Mouse (Mus musculus) stomach, embryonic 16.5 days (tissue): ENCODE results near the gene Skp1a. TPM values are rescaled to one million over a fixed set of nuclear protein-coding genes. Genes with fewer than 3 reads are reported as not detected.

Source experiments
- ATAC-seq: fragments of 200-750 bp; cut with Nextera tagmentation; 2 replicates; pipeline ENCODE4 v1.8.0; 2017; ENCODE audit warnings: moderate number of reproducible peaks, moderate TSS enrichment; ENCODE audit not compliant: insufficient read depth, low FRiP score
- H3K27ac ChIP-seq: fragments of 300-500 bp; sonication (generic); 2 replicates; pipeline ENCODE4 v1.5.1; 2014; ENCODE audit warnings: low read length
- H3K27me3 ChIP-seq: fragments of 300-500 bp; sonication (generic); 2 replicates; pipeline ENCODE4 v1.6.1; 2014; ENCODE audit warnings: low read length, control low read depth, mixed read lengths; ENCODE audit not compliant: control insufficient read depth, insufficient read depth
- H3K36me3 ChIP-seq: fragments of 300-500 bp; sonication (generic); 2 replicates; pipeline ENCODE4 v1.6.1; 2014; ENCODE audit warnings: low read length; ENCODE audit not compliant: control insufficient read depth, insufficient read depth
- H3K4me1 ChIP-seq: fragments of 300-500 bp; sonication (generic); 2 replicates; pipeline ENCODE4 v1.6.1; 2014; ENCODE audit warnings: low read length, control low read depth, mixed read lengths; ENCODE audit not compliant: control insufficient read depth, insufficient read depth
- H3K4me2 ChIP-seq: fragments of 300-500 bp; sonication (generic); 2 replicates; pipeline ENCODE4 v1.6.1; 2014; ENCODE audit warnings: low read depth, low read length, mixed read lengths
- H3K4me3 ChIP-seq: fragments of 300-500 bp; sonication (generic); replicated peaks from 2 replicates; pipeline ENCODE4 v1.5.1; 2014; ENCODE audit warnings: mild to moderate bottlenecking, low read length
- H3K9ac ChIP-seq: fragments of 300-500 bp; sonication (generic); 2 replicates; pipeline ENCODE4 v1.6.1; 2014; ENCODE audit warnings: low read length
- H3K9me3 ChIP-seq: fragments of 300-500 bp; sonication (generic); replicated peaks from 2 replicates; pipeline ENCODE4 v1.6.1; 2016; ENCODE audit warnings: low read length, control low read depth; ENCODE audit not compliant: control insufficient read depth
- WGBS: fragments of 180-500 bp; shearing (Covaris S2); extraction: QIAGEN DNeasy Blood & Tissue Kit; methylation state at CpG from one replicate; pipeline ENCODE4 v1.1.7; 2014; 5-methylcytosine and 5-hydroxymethylcytosine counted together
- polyA plus RNA-seq: library from polyadenylated mRNA; unstranded; fragments of >200 nt; fragmentation: Nextera tagmentation; extraction: Ambion mirVana; gene quantifications from 2 replicates; pipeline ENCODE4 v1.2.1, GENCODE M21; 2015

The Skp1a gene
- polyA plus RNA-seq, 1 experiment from 2014 or later: 650 TPM

GRCm38 (mm10) chr11:52273183-52273941 is 41.6 kb downstream of the Skp1a start:
- Histone ChIP-seq H3K4me3 (no peak overlapping the region), H3K27me3 (no peaks in the 10 kb centered on the region), H3K27ac (0 out of 2 replicates have a peak overlapping the region, but pooled peaks have one; percentile 24), H3K9ac (0 out of 2 replicates have a peak overlapping the region, but pooled peaks have one; percentile 7), H3K9me3 (no peaks in the 10 kb centered on the region), H3K4me2 (no peak overlapping the region), H3K4me1 (peaks cover 12% of the 10 kb centered on the region), H3K36me3 (no peaks in the 10 kb centered on the region)
- 54% methylated on average over 11 of the region's 11 CpGs for WGBS
- ATAC-seq: peak; percentile 70; the same call in 1 of the 2 replicates

- no peak overlapping the region for H3K4me2 ChIP-seq
- 74% methylated on average over 4 of the region's 4 CpGs for WGBS
- ATAC-seq: no peak
- no peaks in the 10 kb centered on the region for H3K9me3 ChIP-seq
- H3K36me3 ChIP-seq: no peaks in the 10 kb centered on the region
- H3K4me1 ChIP-seq: peaks cover 6% of the 10 kb centered on the region; the same call in 1 of the 2 replicates
- no peaks in the 10 kb centered on the region for H3K27me3 ChIP-seq
- H3K9ac ChIP-seq: no peak overlapping the region
- no peak overlapping the region for H3K27ac ChIP-seq
- no peak overlapping the region for H3K4me3 ChIP-seq
These were observed 42.1 kb downstream of the Skp1a start for GRCm38 (mm10) chr11:52273942-52274330.

GRCm38 (mm10) chr11:52274456-52275112 is 42.8 kb downstream of the Skp1a start:
- Histone ChIP-seq H3K9ac (no peak overlapping the region), H3K27me3 (no peaks in the 10 kb centered on the region), H3K4me2 (no peak overlapping the region)

GRCm38 (mm10) chr11:52275366-52275765 is 43.6 kb downstream of the Skp1a start:
- no peak for ATAC-seq
- H3K9me3 ChIP-seq: no peaks in the 10 kb centered on the region
- H3K36me3 ChIP-seq: no peaks in the 10 kb centered on the region
- H3K27ac ChIP-seq: no peak overlapping the region
- H3K9ac ChIP-seq: no peak overlapping the region
- 85% methylated on average over 8 of the region's 8 CpGs for WGBS
- H3K4me2 ChIP-seq: no peak overlapping the region
- no peak overlapping the region for H3K4me3 ChIP-seq
- no peaks in the 10 kb centered on the region for H3K27me3 ChIP-seq
- H3K4me1 ChIP-seq: peaks cover 4% of the 10 kb centered on the region; the same call in 1 of the 2 replicates

More at GRCm38 (mm10) chr11:52274456-52275112, 42.8 kb downstream of the Skp1a start:
- ATAC-seq: no peak
- Histone ChIP-seq H3K36me3 (no peaks in the 10 kb centered on the region), H3K4me1 (peaks cover 4% of the 10 kb centered on the region; the same call in 1 of the 2 replicates), H3K9me3 (no peaks in the 10 kb centered on the region), H3K4me3 (no peak overlapping the region), H3K27ac (no peak overlapping the region)
- 83% methylated on average over 20 of the region's 20 CpGs for WGBS

GRCm38 (mm10) chr11:52275774-52276555 is 44.2 kb downstream of the Skp1a start:
- no peaks in the 10 kb centered on the region for H3K9me3 ChIP-seq
- ATAC-seq: no peak
- no peak overlapping the region for H3K4me2 ChIP-seq
- no peaks in the 10 kb centered on the region for H3K36me3 ChIP-seq
- WGBS: 83% methylated on average over 9 of the region's 9 CpGs
- no peak overlapping the region for H3K27ac ChIP-seq
- H3K9ac ChIP-seq: no peak overlapping the region
- H3K4me1 ChIP-seq: peaks cover 4% of the 10 kb centered on the region; the same call in 1 of the 2 replicates
- no peak overlapping the region for H3K4me3 ChIP-seq
- H3K27me3 ChIP-seq: no peaks in the 10 kb centered on the region

- ATAC-seq: no peak
- no peak overlapping the region for H3K27ac ChIP-seq
- H3K27me3 ChIP-seq: no peaks in the 10 kb centered on the region
- H3K4me2 ChIP-seq: no peak overlapping the region
- 92% methylated on average over 8 of the region's 8 CpGs for WGBS
- peaks cover 4% of the 10 kb centered on the region; the same call in 1 of the 2 replicates for H3K4me1 ChIP-seq
- no peak overlapping the region for H3K4me3 ChIP-seq
- H3K9me3 ChIP-seq: no peaks in the 10 kb centered on the region
- H3K36me3 ChIP-seq: no peaks in the 10 kb centered on the region
- no peak overlapping the region for H3K9ac ChIP-seq
These were observed 45.2 kb downstream of the Skp1a start for GRCm38 (mm10) chr11:52276961-52277391.

- WGBS: 85% methylated on average over 6 of the region's 6 CpGs
- no peak for ATAC-seq
These were observed 45.8 kb downstream of the Skp1a start for GRCm38 (mm10) chr11:52277433-52278150.

GRCm38 (mm10) chr11:52278164-52278563 is 46.4 kb downstream of the Skp1a start:
- no peak for ATAC-seq
- H3K4me2 ChIP-seq: no peak overlapping the region
- H3K9ac ChIP-seq: no peak overlapping the region
- WGBS: 85% methylated on average over 3 of the region's 3 CpGs
- H3K36me3 ChIP-seq: no peaks in the 10 kb centered on the region
- H3K4me1 ChIP-seq: peaks cover 5% of the 10 kb centered on the region; the same call in 1 of the 2 replicates
- no peak overlapping the region for H3K27ac ChIP-seq
- no peak overlapping the region for H3K4me3 ChIP-seq
- H3K9me3 ChIP-seq: no peaks in the 10 kb centered on the region
- no peaks in the 10 kb centered on the region for H3K27me3 ChIP-seq

More at GRCm38 (mm10) chr11:52277433-52278150, 45.8 kb downstream of the Skp1a start:
- no peaks in the 10 kb centered on the region for H3K36me3 ChIP-seq
- H3K27me3 ChIP-seq: no peaks in the 10 kb centered on the region
- H3K4me3 ChIP-seq: no peak overlapping the region
- H3K9ac ChIP-seq: no peak overlapping the region
- H3K27ac ChIP-seq: no peak overlapping the region
- H3K4me2 ChIP-seq: no peak overlapping the region
- no peaks in the 10 kb centered on the region for H3K9me3 ChIP-seq
- peaks cover 7% of the 10 kb centered on the region; the same call in 1 of the 2 replicates for H3K4me1 ChIP-seq
